Mouse (Mus musculus) liver, embryonic 14.5 days (tissue): ENCODE measurements around the gene Bag6. TPM values are rescaled to one million over a fixed set of nuclear protein-coding genes. Genes with fewer than 3 reads are reported as not detected.

ENCODE experiments used
- ATAC-seq: fragments of 200-750 bp; cut with Nextera tagmentation; 2 replicates; pipeline ENCODE4 v1.8.0; 2017; ENCODE audit warnings: moderate number of reproducible peaks, mild to moderate bottlenecking, moderate library complexity; ENCODE audit not compliant: insufficient read depth
- DNase-seq, 3 experiments: peaks; one replicate each; pipeline ENCODE4 v3.0.0-alpha.2; 2012 to 2013; ENCODE audit warnings: low read depth in 3 of 3, low spot score in 3 of 3
- H3K27ac ChIP-seq: fragments of 300-500 bp; sonication (generic); 2 replicates; pipeline ENCODE4 v1.5.1; 2014; ENCODE audit warnings: moderate library complexity, mild to moderate bottlenecking, control low read depth, inconsistent platforms
- H3K27me3 ChIP-seq: fragments of 300-500 bp; sonication (generic); 2 replicates; pipeline ENCODE4 v1.6.1; 2014; ENCODE audit warnings: mild to moderate bottlenecking, low read length, moderate library complexity; ENCODE audit not compliant: control insufficient read depth, insufficient read depth
- H3K36me3 ChIP-seq: fragments of 300-500 bp; sonication (generic); replicated peaks from 2 replicates; pipeline ENCODE4 v1.6.1; 2014; ENCODE audit warnings: low read depth; ENCODE audit not compliant: control insufficient read depth, insufficient read depth
- H3K4me1 ChIP-seq, 2 experiments: fragments of 200-500 bp in 1 of 2; fragments of 300-500 bp in 1 of 2; sonication (generic) in 1 of 2; replicated peaks; 2 replicates each; pipeline ENCODE4 v1.6.1; 2012 to 2014; ENCODE audit warnings: antibody characterized with exemption in 1 of 2, inconsistent platforms in 1 of 2, low read length in 1 of 2; ENCODE audit not compliant: control insufficient read depth in 2 of 2, insufficient read depth in 2 of 2
- H3K4me2 ChIP-seq: fragments of 300-500 bp; sonication (generic); 2 replicates; pipeline ENCODE4 v1.6.1; 2014; ENCODE audit warnings: low read depth, mild to moderate bottlenecking, control low read depth, moderate library complexity
- H3K4me3 ChIP-seq, 2 experiments: fragments of 200-500 bp in 1 of 2; fragments of 300-500 bp in 1 of 2; sonication (generic) in 1 of 2; 2 replicates each; pipeline ENCODE4 v1.5.1; 2012 to 2014; ENCODE audit warnings: low read depth in 2 of 2, low read length in 2 of 2, mild to moderate bottlenecking in 2 of 2, control low read depth in 1 of 2, inconsistent platforms in 1 of 2, moderate library complexity in 1 of 2; ENCODE audit not compliant: insufficient read depth in 1 of 2
- H3K9ac ChIP-seq: fragments of 300-500 bp; sonication (generic); replicated peaks from 2 replicates; pipeline ENCODE4 v1.6.1; 2014; ENCODE audit warnings: mild to moderate bottlenecking, control low read depth, moderate library complexity
- H3K9me3 ChIP-seq: fragments of 300-500 bp; sonication (generic); 2 replicates; pipeline ENCODE4 v1.6.1; 2016; ENCODE audit warnings: low read length, mixed read lengths; ENCODE audit not compliant: control insufficient read depth
- CTCF ChIP-seq: IDR thresholded peaks from 2 replicates; pipeline ENCODE4 v1.5.1; 2016; ENCODE audit warnings: antibody characterized with exemption, low read depth, control low read depth
- EP300 ChIP-seq: IDR thresholded peaks from 2 replicates; pipeline ENCODE4 v1.6.1; 2016; ENCODE audit warnings: antibody characterized with exemption, low read depth
- WGBS: fragments of 180-500 bp; shearing (Covaris S2); extraction: QIAGEN DNeasy Blood & Tissue Kit; methylation state at CpG from one replicate; pipeline ENCODE4 v1.1.7; 2014; ENCODE audit not compliant: insufficient replicate concordance; 5-methylcytosine and 5-hydroxymethylcytosine counted together
- polyA plus RNA-seq, 2 experiments: library from polyadenylated mRNA; depleted of rRNA in 1 of 2; stranded (reverse) in 1 of 2; unstranded in 1 of 2; fragments of >200 nt; fragmentation: Nextera tagmentation in 1 of 2; extraction: Ambion mirVana in 1 of 2; gene quantifications; 2 replicates each; pipeline versions ENCODE4 v1.2.1 to v1.2.3; 2012 to 2014

Gene Bag6
- polyA plus RNA-seq, 2 experiments: 22.9 to 45.7 TPM

DNA sequence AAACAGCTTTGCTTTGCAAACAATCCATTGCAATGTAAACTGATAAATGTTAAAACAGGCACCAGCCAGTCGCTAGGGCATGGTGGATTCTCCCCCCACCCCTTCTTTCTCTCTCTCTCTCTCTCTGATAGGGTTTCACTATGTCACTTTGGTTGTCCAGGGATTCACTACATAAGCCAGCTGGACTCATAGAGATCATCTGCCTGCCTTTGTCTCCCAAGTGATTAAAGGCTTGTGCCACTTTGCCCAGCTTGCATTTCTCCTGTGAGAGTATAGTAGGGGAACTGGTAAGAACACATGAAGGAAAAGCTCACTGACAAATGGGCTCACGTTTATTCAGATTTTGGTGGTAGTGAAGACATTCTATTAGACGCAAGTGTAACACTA, 2.8 kb upstream of the Bag6 start:
- H3K36me3 ChIP-seq: no peaks in the 10 kb centered on the region
- H3K27ac ChIP-seq: no peak overlapping the region
- DNase-seq (no peak), ATAC-seq (no peak)
- no peaks in the 10 kb centered on the region for H3K27me3 ChIP-seq
- H3K9ac ChIP-seq: no peak overlapping the region
- no peak overlapping the region for H3K4me3 ChIP-seq
- H3K4me2 ChIP-seq: no peak overlapping the region
- H3K4me1 ChIP-seq: peaks cover 9 to 13% of the 10 kb centered on the region in 2 experiments
- TF ChIP-seq EP300 (no peak), CTCF (no peak)
- H3K9me3 ChIP-seq: no peaks in the 10 kb centered on the region
- 70% methylated on average over 3 of the region's 3 CpGs for WGBS

DNA sequence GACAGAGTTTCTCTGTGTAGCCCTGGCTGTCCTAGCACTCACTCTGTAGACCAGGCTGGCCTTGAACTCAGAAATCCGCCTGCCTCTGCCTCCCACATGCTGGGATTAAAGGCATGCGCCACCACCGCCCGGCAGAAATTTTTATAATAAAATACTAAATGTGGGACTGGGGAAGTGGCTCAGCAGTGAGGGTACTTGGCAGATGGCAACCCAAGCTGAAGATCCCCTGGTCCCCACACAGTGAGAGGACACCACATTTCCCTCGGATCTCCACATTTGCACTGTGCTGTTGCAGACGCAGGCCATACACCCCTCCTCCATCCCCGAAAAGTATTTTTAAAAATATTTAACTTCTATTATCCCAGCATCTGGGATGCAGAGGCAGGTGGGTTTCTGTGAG, 1.5 kb upstream of the Bag6 start:
- Histone ChIP-seq H3K9me3 (no peaks in the 10 kb centered on the region), H3K9ac (no peak overlapping the region), H3K27me3 (no peaks in the 10 kb centered on the region), H3K27ac (no peak overlapping the region), H3K4me3 (no peak overlapping the region), H3K36me3 (peaks cover 5% of the 10 kb centered on the region), H3K4me2 (peak overlapping the region; percentile 93; the same call in 1 of the 2 replicates), H3K4me1 (peaks cover 10 to 12% of the 10 kb centered on the region in 2 experiments)
- DNase-seq (no peak), ATAC-seq (no peak)
- TF ChIP-seq EP300 (no peak), CTCF (no peak)
- 83% methylated on average over 7 of the region's 7 CpGs for WGBS

DNA sequence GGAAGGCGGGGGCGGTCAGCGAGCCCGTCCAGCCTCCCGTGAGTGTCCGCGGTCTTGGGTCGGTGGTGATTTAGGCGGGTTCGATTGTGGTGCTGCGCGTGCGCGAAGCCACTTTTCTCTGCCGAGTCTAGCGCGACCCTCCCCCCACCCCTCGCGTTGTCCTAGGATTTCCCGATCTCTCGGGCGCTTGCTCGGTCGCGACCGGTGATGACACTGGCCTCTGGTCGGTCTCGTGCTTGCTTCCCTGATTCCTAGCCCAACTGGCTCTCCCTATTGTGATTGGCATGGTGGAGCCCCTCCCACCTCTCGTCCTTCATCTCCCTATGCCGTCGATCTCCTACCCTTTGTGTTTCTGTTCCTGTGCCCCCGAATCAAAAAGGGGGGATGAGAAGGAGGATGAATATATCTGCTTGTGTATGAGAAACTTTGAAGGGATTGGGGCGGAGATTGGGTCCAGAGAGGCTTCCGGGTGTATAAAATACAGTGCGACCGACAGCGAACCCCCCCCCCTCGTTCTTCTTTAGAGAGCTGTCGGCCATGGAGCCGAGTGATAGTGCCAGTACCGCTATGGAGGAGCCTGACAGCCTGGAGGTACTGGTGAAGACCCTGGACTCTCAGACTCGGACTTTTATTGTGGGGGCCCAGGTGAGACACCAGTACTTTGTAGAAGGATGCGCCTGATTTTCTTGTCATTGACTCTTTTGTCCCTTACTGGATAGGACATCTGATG, 778 bp downstream of the Bag6 start:
- Histone ChIP-seq H3K9ac (peak overlapping the region; percentile 81), H3K36me3 (peaks cover 27% of the 10 kb centered on the region), H3K4me1 (peaks cover 10 to 12% of the 10 kb centered on the region in 2 experiments), H3K27ac (peak overlapping the region; percentile 69), H3K27me3 (no peaks in the 10 kb centered on the region), H3K9me3 (no peaks in the 10 kb centered on the region), H3K4me3 (peak overlapping the region; percentile 72 to 83), H3K4me2 (peak overlapping the region; percentile 93)
- TF ChIP-seq EP300 (no peak), CTCF (0 out of 2 replicates have a peak, but pooled peaks have one; percentile 20)
- ATAC-seq (peak; percentile 36), DNase-seq (peak; percentile 40 to 56 (median 45))
- under 1% methylated on average over 41 of the region's 43 CpGs for WGBS

DNA sequence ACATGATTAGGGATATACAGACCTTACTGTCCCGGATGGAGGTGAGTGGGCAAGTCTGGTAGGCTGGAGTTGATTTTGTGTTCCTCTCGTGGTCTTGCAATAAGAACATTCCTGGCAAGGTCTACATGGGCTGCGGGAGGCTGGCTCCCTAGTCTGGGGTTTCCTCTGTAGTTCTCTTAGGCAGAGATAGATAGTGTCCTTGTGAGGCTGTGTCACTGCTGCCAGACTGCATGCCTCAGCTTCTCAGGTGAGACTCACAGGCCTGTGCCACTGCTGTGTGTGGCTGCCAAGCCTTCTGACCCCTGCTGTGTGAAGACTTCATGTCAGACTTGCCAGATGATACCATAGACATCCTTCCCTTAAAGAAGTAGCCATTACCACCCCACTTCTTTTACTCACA, 4.3 kb downstream of the Bag6 start:
- peaks cover 62% of the 10 kb centered on the region for H3K36me3 ChIP-seq
- no peak overlapping the region for H3K4me3 ChIP-seq
- no peak overlapping the region for H3K27ac ChIP-seq
- no peak overlapping the region for H3K9ac ChIP-seq
- ATAC-seq (no peak), DNase-seq (no peak)
- peaks cover 10 to 12% of the 10 kb centered on the region in 2 experiments for H3K4me1 ChIP-seq
- no peaks in the 10 kb centered on the region for H3K9me3 ChIP-seq
- H3K4me2 ChIP-seq: no peak overlapping the region
- no peaks in the 10 kb centered on the region for H3K27me3 ChIP-seq
- TF ChIP-seq CTCF (no peak), EP300 (no peak)
- 84% methylated on average over 3 of the region's 3 CpGs for WGBS

DNA sequence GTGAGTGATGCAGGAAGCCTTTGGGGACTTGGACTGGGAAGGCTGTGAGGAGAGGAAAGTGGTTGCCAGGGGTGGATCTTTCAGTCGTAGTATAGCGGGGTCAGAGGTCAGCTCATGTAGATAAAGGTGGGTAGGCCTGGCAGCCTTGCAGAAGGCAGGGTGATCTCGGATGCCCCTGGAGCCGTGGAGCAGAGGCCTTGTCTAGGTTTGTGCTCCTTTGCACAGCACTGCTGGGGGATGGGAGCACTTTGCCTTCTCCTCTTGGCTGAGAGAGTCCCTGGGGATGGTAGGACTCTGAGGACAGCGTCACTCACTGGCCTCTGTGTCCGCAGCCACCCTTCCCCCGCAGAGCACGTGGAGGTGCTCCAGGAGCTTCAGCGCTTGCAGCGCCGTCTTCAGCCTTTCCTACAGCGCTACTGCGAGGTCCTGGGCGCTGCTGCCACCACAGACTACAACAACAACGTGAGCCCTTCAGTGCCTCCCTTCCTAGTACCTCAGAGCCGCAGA, 5.6 kb downstream of the Bag6 start:
- no peaks in the 10 kb centered on the region for H3K9me3 ChIP-seq
- no peak overlapping the region for H3K4me2 ChIP-seq
- H3K4me1 ChIP-seq: peaks cover 10 to 12% of the 10 kb centered on the region in 2 experiments
- no peaks in the 10 kb centered on the region for H3K27me3 ChIP-seq
- H3K36me3 ChIP-seq: peaks cover 74% of the 10 kb centered on the region
- H3K4me3 ChIP-seq: no peak overlapping the region
- ATAC-seq (no peak), DNase-seq (no peak)
- 75% methylated on average over 16 of the region's 16 CpGs for WGBS
- no peak for TF ChIP-seq EP300
- no peak for TF ChIP-seq CTCF
- no peak overlapping the region for H3K27ac ChIP-seq
- no peak overlapping the region for H3K9ac ChIP-seq
